Mouse (Mus musculus): Measurements from ENCODE around the gene Cdh4. TPM values are rescaled to one million over a fixed set of nuclear protein-coding genes. Genes with fewer than 3 reads are reported as not detected.

The Cdh4 gene
- polyA plus RNA-seq, 1 experiment from 2014 or later: 39.6 TPM

- no peak for ATAC-seq (ENCODE audit: low FRiP score)
- H3K36me3 ChIP-seq: no peaks in the 10 kb centered on the region; the same call in 1 of the 2 replicates
- WGBS: 51% methylated on average over 5 of the region's 5 CpGs
Observed at GRCm38 (mm10) chr2:179873315-179873714, 431.1 kb downstream of the Cdh4 start.

GRCm38 (mm10) chr2:179875147-179875546 lies 432.9 kb downstream of the Cdh4 start:
- peak; percentile 54; the same call in 1 of the 2 replicates for ATAC-seq (ENCODE audit: low FRiP score)
- 5% methylated on average over 3 of the region's 3 CpGs for WGBS

More at GRCm38 (mm10) chr2:179873315-179873714, 431.1 kb downstream of the Cdh4 start:
- Histone ChIP-seq H3K9ac (replicated peaks) (no peak overlapping the region), H3K27me3 (replicated peaks) (peaks cover 7% of the 10 kb centered on the region; the same call in 1 of the 2 replicates), H3K27ac (replicated peaks) (no peak overlapping the region), H3K4me3 (replicated peaks) (no peak overlapping the region), H3K9me3 (replicated peaks) (no peaks in the 10 kb centered on the region), H3K4me2 (no peak overlapping the region), H3K4me1 (peaks cover 29% of the 10 kb centered on the region)

GRCm38 (mm10) chr2:179877551-179878215 lies 435.5 kb downstream of the Cdh4 start:
- ATAC-seq (ENCODE audit: low FRiP score): no peak
- H3K9ac ChIP-seq (replicated peaks): no peak overlapping the region
- H3K4me2 ChIP-seq: no peak overlapping the region
- H3K9me3 ChIP-seq (replicated peaks): no peaks in the 10 kb centered on the region
- H3K36me3 ChIP-seq: no peaks in the 10 kb centered on the region; the same call in none of the 2 replicates
- no peaks in the 10 kb centered on the region for H3K27me3 ChIP-seq (replicated peaks)
- no peak overlapping the region for H3K27ac ChIP-seq (replicated peaks)
- no peaks in the 10 kb centered on the region for H3K4me1 ChIP-seq
- no peak overlapping the region for H3K4me3 ChIP-seq (replicated peaks)
- 61% methylated on average over 9 of the region's 9 CpGs for WGBS

More at GRCm38 (mm10) chr2:179875147-179875546, 432.9 kb downstream of the Cdh4 start:
- H3K36me3 ChIP-seq: no peaks in the 10 kb centered on the region; the same call in 1 of the 2 replicates
- no peak overlapping the region for H3K4me2 ChIP-seq
- H3K9ac ChIP-seq (replicated peaks): no peak overlapping the region
- peaks cover 15% of the 10 kb centered on the region for H3K4me1 ChIP-seq
- no peak overlapping the region for H3K4me3 ChIP-seq (replicated peaks)
- H3K9me3 ChIP-seq (replicated peaks): no peaks in the 10 kb centered on the region
- no peaks in the 10 kb centered on the region; the same call in 1 of the 2 replicates for H3K27me3 ChIP-seq (replicated peaks)
- no peak overlapping the region for H3K27ac ChIP-seq (replicated peaks)

- ATAC-seq (ENCODE audit: low FRiP score): no peak
- 32% methylated on average over 7 of the region's 7 CpGs for WGBS
- Histone ChIP-seq H3K36me3 (peaks cover 14% of the 10 kb centered on the region), H3K27me3 (replicated peaks) (no peaks in the 10 kb centered on the region), H3K4me3 (replicated peaks) (no peak overlapping the region), H3K27ac (replicated peaks) (no peak overlapping the region), H3K4me1 (no peaks in the 10 kb centered on the region), H3K4me2 (no peak overlapping the region), H3K9ac (replicated peaks) (no peak overlapping the region), H3K9me3 (replicated peaks) (no peaks in the 10 kb centered on the region)
Observed at GRCm38 (mm10) chr2:179884561-179884960, 442.3 kb downstream of the Cdh4 start.

- H3K4me2 ChIP-seq: no peak overlapping the region
- 90% methylated on average over 3 of the region's 3 CpGs for WGBS
Observed at GRCm38 (mm10) chr2:179891048-179891447, 448.8 kb downstream of the Cdh4 start.

GRCm38 (mm10) chr2:179896949-179897348 lies 454.7 kb downstream of the Cdh4 start:
- Histone ChIP-seq H3K4me1 (no peaks in the 10 kb centered on the region), H3K9ac (replicated peaks) (no peak overlapping the region), H3K36me3 (no peaks in the 10 kb centered on the region), H3K4me3 (replicated peaks) (no peak overlapping the region), H3K9me3 (replicated peaks) (no peaks in the 10 kb centered on the region), H3K4me2 (no peak overlapping the region), H3K27ac (replicated peaks) (no peak overlapping the region), H3K27me3 (replicated peaks) (no peaks in the 10 kb centered on the region)
- WGBS: 86% methylated on average over 2 of the region's 2 CpGs
- no peak for ATAC-seq (ENCODE audit: low FRiP score)

More at GRCm38 (mm10) chr2:179891048-179891447, 448.8 kb downstream of the Cdh4 start:
- no peaks in the 10 kb centered on the region for H3K4me1 ChIP-seq
- ATAC-seq (ENCODE audit: low FRiP score): no peak
- no peak overlapping the region for H3K4me3 ChIP-seq (replicated peaks)
- peaks cover 14% of the 10 kb centered on the region for H3K36me3 ChIP-seq
- H3K9me3 ChIP-seq (replicated peaks): no peaks in the 10 kb centered on the region
- H3K9ac ChIP-seq (replicated peaks): no peak overlapping the region
- H3K27me3 ChIP-seq (replicated peaks): no peaks in the 10 kb centered on the region
- H3K27ac ChIP-seq (replicated peaks): no peak overlapping the region

GRCm38 (mm10) chr2:179912911-179913310 lies 470.7 kb downstream of the Cdh4 start:
- WGBS: 18% methylated on average over 12 of the region's 12 CpGs
- Histone ChIP-seq H3K36me3 (peaks cover 50% of the 10 kb centered on the region), H3K4me1 (peaks cover 4% of the 10 kb centered on the region), H3K4me2 (no peak overlapping the region), H3K9ac (replicated peaks) (no peak overlapping the region), H3K9me3 (replicated peaks) (no peaks in the 10 kb centered on the region), H3K27ac (replicated peaks) (no peak overlapping the region), H3K4me3 (replicated peaks) (no peak overlapping the region), H3K27me3 (replicated peaks) (no peaks in the 10 kb centered on the region)
- ATAC-seq (ENCODE audit: low FRiP score): no peak

- H3K27ac ChIP-seq (replicated peaks): no peak overlapping the region
- H3K27me3 ChIP-seq (replicated peaks): no peaks in the 10 kb centered on the region
- no peaks in the 10 kb centered on the region for H3K9me3 ChIP-seq (replicated peaks)
- H3K4me2 ChIP-seq: no peak overlapping the region
- ATAC-seq (ENCODE audit: low FRiP score): no peak
- no peak overlapping the region for H3K4me3 ChIP-seq (replicated peaks)
- peaks cover 50% of the 10 kb centered on the region for H3K36me3 ChIP-seq
- WGBS: 25% methylated on average over 15 of the region's 15 CpGs
- H3K9ac ChIP-seq (replicated peaks): no peak overlapping the region
- H3K4me1 ChIP-seq: peaks cover 4% of the 10 kb centered on the region
Observed at GRCm38 (mm10) chr2:179913349-179913748, 471.1 kb downstream of the Cdh4 start.

GRCm38 (mm10) chr2:179914246-179914645 lies 472.0 kb downstream of the Cdh4 start:
- no peak overlapping the region for H3K4me2 ChIP-seq
- peaks cover 50% of the 10 kb centered on the region for H3K36me3 ChIP-seq
- H3K9me3 ChIP-seq (replicated peaks): no peaks in the 10 kb centered on the region
- no peak overlapping the region for H3K27ac ChIP-seq (replicated peaks)
- no peak overlapping the region for H3K9ac ChIP-seq (replicated peaks)
- peaks cover 4% of the 10 kb centered on the region for H3K4me1 ChIP-seq
- no peak overlapping the region for H3K4me3 ChIP-seq (replicated peaks)
- no peak for ATAC-seq (ENCODE audit: low FRiP score)
- WGBS: 77% methylated on average over 2 of the region's 2 CpGs
- H3K27me3 ChIP-seq (replicated peaks): no peaks in the 10 kb centered on the region

- no peak overlapping the region for H3K4me3 ChIP-seq (replicated peaks)
- no peak overlapping the region for H3K9ac ChIP-seq (replicated peaks)
- H3K27me3 ChIP-seq (replicated peaks): no peaks in the 10 kb centered on the region
- H3K36me3 ChIP-seq: peaks cover 67% of the 10 kb centered on the region
- ATAC-seq (ENCODE audit: low FRiP score): peak; percentile 77; the same call in 1 of the 2 replicates
- no peak overlapping the region for H3K4me2 ChIP-seq
- peaks cover 4% of the 10 kb centered on the region; the same call in 1 of the 2 replicates for H3K9me3 ChIP-seq (replicated peaks)
- no peak overlapping the region for H3K27ac ChIP-seq (replicated peaks)
- peaks cover 4% of the 10 kb centered on the region for H3K4me1 ChIP-seq
- WGBS: 31% methylated on average over 5 of the region's 5 CpGs
Observed at GRCm38 (mm10) chr2:179916877-179917673, 474.8 kb downstream of the Cdh4 start.

GRCm38 (mm10) chr2:179920042-179920441 lies 477.8 kb downstream of the Cdh4 start:
- Histone ChIP-seq H3K9me3 (replicated peaks) (peaks cover 4% of the 10 kb centered on the region; the same call in 1 of the 2 replicates), H3K27me3 (replicated peaks) (no peaks in the 10 kb centered on the region), H3K4me3 (replicated peaks) (no peak overlapping the region), H3K4me2 (no peak overlapping the region), H3K36me3 (peaks cover 69% of the 10 kb centered on the region), H3K9ac (replicated peaks) (no peak overlapping the region), H3K27ac (replicated peaks) (no peak overlapping the region), H3K4me1 (no peaks in the 10 kb centered on the region)
- 76% methylated on average over 4 of the region's 4 CpGs for WGBS
- no peak for ATAC-seq (ENCODE audit: low FRiP score)

All from neural tube, embryonic 15.5 days (tissue).